ENCODE assay signal across 10 mouse cellular contexts in genomic region chr4:59323231-59323651, GRCm38 (mm10).
A peak's percentile ranks its signal among the peaks of the same experiment; 100 is the strongest.
DNase-seq lines count a peak whose midpoint lies in the region; ATAC-seq and TF ChIP-seq lines count a peak whose summit lies in the region.
"Had no signal": no experiment of that assay in that cellular context is flagged by ENCODE, and none has a peak within 500 bp of the region (broad histone marks: within the 10 kb centered on the region; RNA-seq: fewer than 3 reads in every experiment).

No protein-coding gene starts in this region.

- H3K36me3 ChIP-seq in forebrain, embryonic 14.5 days (ENCODE audit: control insufficient read depth, insufficient read depth, low read length): no peaks in the 10 kb centered on the region
- H3K36me3 ChIP-seq in forebrain, postnatal 0 days (ENCODE audit: insufficient read depth): no peaks in the 10 kb centered on the region
- H3K36me3 ChIP-seq in lung, embryonic 14.5 days (ENCODE audit: insufficient read depth): no peaks in the 10 kb centered on the region

- TF ChIP-seq POLR2A in lung, adult 2 months (IDR thresholded peaks at IDR 0.05; ENCODE audit: borderline replicate concordance, extremely low read depth, low read depth, low read length): no peak

- no peak overlapping the region for H3K4me3 ChIP-seq in forebrain, embryonic 14.5 days (ENCODE audit: low read depth, low read length)
- H3K4me3 ChIP-seq in forebrain, postnatal 0 days (ENCODE audit: low read depth, low read length): no peak overlapping the region
- no peak overlapping the region for H3K4me3 ChIP-seq in lung, embryonic 14.5 days (ENCODE audit: low read depth, low read length)
- no peak overlapping the region for H3K4me3 ChIP-seq in lung, adult 2 months (replicated peaks; ENCODE audit: extremely low read depth, low read depth, low read length)

- H3K9ac ChIP-seq in forebrain, embryonic 14.5 days (ENCODE audit: low read length): no peak overlapping the region
- no peak overlapping the region for H3K9ac ChIP-seq in forebrain, postnatal 0 days
- H3K9ac ChIP-seq in lung, embryonic 14.5 days: no peak overlapping the region

- 0 out of 2 replicates have a peak, but pooled peaks have one; percentile 3 for ATAC-seq in forebrain, embryonic 14.5 days
- ATAC-seq in forebrain, postnatal 0 days: no peak
- ATAC-seq in lung, embryonic 14.5 days (ENCODE audit: insufficient read depth): peak; percentile 65; the same call in 1 of the 2 replicates
- ATAC-seq: CD4-positive, CD25-positive, alpha-beta regulatory T cell, adult 4 months had no signal

- DNase-seq in forebrain, embryonic 14.5 days (ENCODE audit: low spot score): peak; percentile 33
- DNase-seq in forebrain, postnatal 0 days: no peak
- peak; percentile 59 for DNase-seq in lung, embryonic 14.5 days
- DNase-seq in lung, adult 2 months: no peak
- peak; percentile 52 for DNase-seq in embryo, embryonic 11 days
- peak; percentile 16 for DNase-seq in lung, postnatal 25 days (ENCODE audit: low spot score)
- DNase-seq in right cerebral cortex, postnatal 10 days (ENCODE audit: low spot score in 2 of 2): no peak
- no peak for DNase-seq in layer of hippocampus, adult 8-10 months (ENCODE audit: low spot score in 2 of 2)
- DNase-seq: cerebellum, adult 8-10 months had no signal

- no peaks in the 10 kb centered on the region for H3K9me3 ChIP-seq in forebrain, embryonic 14.5 days (replicated peaks; ENCODE audit: control insufficient read depth, low read length)
- H3K9me3 ChIP-seq in forebrain, postnatal 0 days (ENCODE audit: low read length): no peaks in the 10 kb centered on the region
- H3K9me3 ChIP-seq in lung, embryonic 14.5 days (ENCODE audit: low read depth, low read length): no peaks in the 10 kb centered on the region

- 11% methylated on average over 7 of the region's 7 CpGs for WGBS in forebrain, embryonic 14.5 days
- WGBS in forebrain, postnatal 0 days: 15% methylated on average over 7 of the region's 7 CpGs
- 12% methylated on average over 7 of the region's 7 CpGs for WGBS in lung, embryonic 14.5 days
- WGBS in lung, adult 2 months: 26% methylated on average over 7 of the region's 7 CpGs

- TF ChIP-seq CTCF in forebrain, postnatal 0 days (IDR thresholded peaks at IDR 0.05; ENCODE audit: low read depth): no peak
- TF ChIP-seq CTCF in lung, embryonic 14.5 days (IDR thresholded peaks at IDR 0.05; ENCODE audit: low read depth): no peak
- no peak for TF ChIP-seq CTCF in lung, adult 2 months (IDR thresholded peaks at IDR 0.05; ENCODE audit: insufficient read depth, low read length)

- peaks cover 16% of the 10 kb centered on the region for H3K4me1 ChIP-seq in forebrain, embryonic 14.5 days (ENCODE audit: control insufficient read depth, insufficient read depth, low read length)
- peaks cover 3% of the 10 kb centered on the region; the same call in 1 of the 2 replicates for H3K4me1 ChIP-seq in forebrain, postnatal 0 days (ENCODE audit: insufficient read depth)
- H3K4me1 ChIP-seq in lung, embryonic 14.5 days (ENCODE audit: insufficient read depth): peaks cover 13% of the 10 kb centered on the region
- H3K4me1 ChIP-seq in lung, adult 2 months (ENCODE audit: control insufficient read depth, insufficient read depth, low read length): no peaks in the 10 kb centered on the region; the same call in 1 of the 2 replicates

- H3K27me3 ChIP-seq in forebrain, embryonic 14.5 days (replicated peaks; ENCODE audit: control insufficient read depth, insufficient read depth, low read length): no peaks in the 10 kb centered on the region
- H3K27me3 ChIP-seq in forebrain, postnatal 0 days (ENCODE audit: insufficient read depth, low read length): no peaks in the 10 kb centered on the region
- H3K27me3 ChIP-seq in lung, embryonic 14.5 days (ENCODE audit: insufficient read depth, low read length): no peaks in the 10 kb centered on the region

- no peak overlapping the region for H3K27ac ChIP-seq in forebrain, embryonic 14.5 days (ENCODE audit: low read depth, low read length)
- H3K27ac ChIP-seq in forebrain, postnatal 0 days (ENCODE audit: low read depth, low read length): no peak overlapping the region
- H3K27ac ChIP-seq in lung, embryonic 14.5 days (ENCODE audit: low read depth): peak overlapping the region; percentile 60

- no peak overlapping the region for H3K4me2 ChIP-seq in forebrain, embryonic 14.5 days (ENCODE audit: low read length)
- no peak overlapping the region for H3K4me2 ChIP-seq in forebrain, postnatal 0 days (ENCODE audit: low read depth)
- no peak overlapping the region for H3K4me2 ChIP-seq in lung, embryonic 14.5 days

Comparison
In these comparisons a context has a peak if more than half of its experiments do, and no peak if none do; other contexts are left out.
1. DNase-seq: peak in forebrain, embryonic 14.5 days (single experiment), lung, embryonic 14.5 days (single experiment), embryo, embryonic 11 days (single experiment) and lung, postnatal 25 days (single experiment); none in forebrain, postnatal 0 days (single experiment), lung, adult 2 months (single experiment), right cerebral cortex, postnatal 10 days (0 of 2) and layer of hippocampus, adult 8-10 months (0 of 2).